Mouse (Mus musculus) embryonic facial prominence, embryonic 11.5 days (tissue): ENCODE data around the gene Tpmt. TPM values are rescaled to one million over a fixed set of nuclear protein-coding genes. Genes with fewer than 3 reads are reported as not detected.

Source experiments
- ATAC-seq: fragments of 200-750 bp; cut with Nextera tagmentation; replicated peaks from 2 replicates; pipeline ENCODE4 v1.8.0; 2017; ENCODE audit warnings: low read depth; ENCODE audit not compliant: insufficient number of reproducible peaks, low FRiP score, low TSS enrichment
- DNase-seq: peaks from one replicate; pipeline ENCODE4 v3.0.0-alpha.2; 2015; ENCODE audit warnings: low spot score
- H3K27ac ChIP-seq: fragments of 300-500 bp; sonication (generic); replicated peaks from 2 replicates; pipeline ENCODE4 v1.5.1; 2014; ENCODE audit warnings: mild to moderate bottlenecking, low read depth, low read length, control low read depth
- H3K27me3 ChIP-seq: fragments of 300-500 bp; sonication (generic); 2 replicates; pipeline ENCODE4 v1.6.1; 2014; ENCODE audit warnings: mild to moderate bottlenecking, low read length, moderate library complexity, mixed read lengths; ENCODE audit not compliant: control insufficient read depth, insufficient read depth
- H3K36me3 ChIP-seq: fragments of 300-500 bp; sonication (generic); replicated peaks from 2 replicates; pipeline ENCODE4 v1.6.1; 2014; ENCODE audit warnings: low read depth, mild to moderate bottlenecking, low read length, moderate library complexity, mixed read lengths; ENCODE audit not compliant: control insufficient read depth, insufficient read depth
- H3K4me1 ChIP-seq: fragments of 300-500 bp; sonication (generic); 2 replicates; pipeline ENCODE4 v1.6.1; 2014; ENCODE audit warnings: low read length, mixed read lengths; ENCODE audit not compliant: control insufficient read depth, insufficient read depth
- H3K4me2 ChIP-seq: fragments of 300-500 bp; sonication (generic); 2 replicates; pipeline ENCODE4 v1.6.1; 2014; ENCODE audit warnings: low read depth, mild to moderate bottlenecking, control low read depth, low read length, moderate library complexity
- H3K4me3 ChIP-seq: fragments of 300-500 bp; sonication (generic); 2 replicates; pipeline ENCODE4 v1.5.1; 2014; ENCODE audit warnings: low read depth, low read length, control low read depth
- H3K9ac ChIP-seq: fragments of 300-500 bp; sonication (generic); replicated peaks from 2 replicates; pipeline ENCODE4 v1.6.1; 2014; ENCODE audit warnings: mild to moderate bottlenecking, control low read depth, low read length
- H3K9me3 ChIP-seq: fragments of 300-500 bp; sonication (generic); replicated peaks from 2 replicates; pipeline ENCODE4 v1.6.1; 2016; ENCODE audit warnings: mild to moderate bottlenecking, low read length, inconsistent platforms, mixed read lengths; ENCODE audit not compliant: control insufficient read depth
- WGBS: fragments of 180-500 bp; shearing (Covaris S2); extraction: QIAGEN DNeasy Blood & Tissue Kit; methylation state at CpG from one replicate; pipeline ENCODE4 v1.1.7; 2014; 5-methylcytosine and 5-hydroxymethylcytosine counted together
- polyA plus RNA-seq: library from polyadenylated mRNA; unstranded; fragments of >200 nt; fragmentation: Nextera tagmentation; extraction: Ambion mirVana; gene quantifications from 2 replicates; pipeline ENCODE4 v1.2.1, GENCODE M21; 2014

The Tpmt gene
- polyA plus RNA-seq, 1 experiment from 2014 or later: 32.2 TPM

DNA sequence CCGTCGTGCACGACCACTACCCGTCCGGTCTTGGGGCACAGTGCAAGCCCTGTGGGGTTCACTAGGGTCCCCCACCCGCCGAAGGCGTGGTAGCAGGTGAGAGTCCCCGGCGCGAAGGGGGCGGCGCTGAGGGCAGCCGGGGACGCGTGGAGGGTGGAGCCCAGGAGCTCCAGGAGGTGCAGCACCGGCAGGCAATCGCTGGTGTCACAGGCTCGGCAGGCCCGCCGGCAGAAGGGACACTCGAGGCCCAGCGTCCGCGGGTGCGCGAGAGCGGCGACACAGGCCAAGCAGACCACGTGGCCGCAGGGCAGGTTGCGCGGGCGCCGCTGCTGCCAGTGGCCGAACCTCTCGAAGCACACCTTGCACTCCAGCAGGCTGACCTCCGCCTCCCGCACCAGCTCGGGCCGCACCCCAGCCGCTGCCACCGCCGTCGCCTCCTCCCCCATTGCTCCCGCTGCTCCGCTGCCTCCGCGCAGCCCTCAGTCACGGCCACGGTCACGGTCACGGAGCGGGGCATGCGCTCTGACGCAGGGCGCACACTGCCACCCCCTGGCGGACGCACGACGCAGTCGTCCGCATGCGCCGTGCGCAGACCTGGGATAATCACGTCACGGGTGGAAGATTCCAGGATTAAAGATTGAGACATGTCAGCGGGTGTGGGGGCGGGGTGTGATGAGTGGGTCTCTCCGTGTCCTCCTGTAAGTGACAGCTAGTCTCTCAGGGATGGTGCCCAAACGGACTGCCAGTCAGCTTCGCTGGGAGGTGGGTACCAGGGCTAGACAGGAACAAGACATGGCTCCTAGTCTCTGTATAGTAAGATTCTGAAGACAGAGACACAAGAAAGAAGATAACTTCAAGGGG is 30.0 kb downstream of the Tpmt start, which contains the start of gene Nhlrc1:
TSS of gene Nhlrc1 (minus strand) at position 517 of the 861 bp plus-strand sequence.
- peak; percentile 71 for ATAC-seq
- 4% methylated on average over 67 of the region's 73 CpGs for WGBS
- peaks cover 3% of the 10 kb centered on the region; the same call in 1 of the 2 replicates for H3K27me3 ChIP-seq
- H3K4me1 ChIP-seq: peaks cover 2% of the 10 kb centered on the region
- peak within 1 kb of the TSS; percentile 99 for H3K4me2 ChIP-seq
- H3K4me3 ChIP-seq: peak within 1 kb of the TSS; percentile 61
- peak; percentile 78 for DNase-seq
- H3K27ac ChIP-seq: no peak within 1 kb of the TSS
- peak within 1 kb of the TSS; percentile 64 for H3K9ac ChIP-seq
- peaks cover 2% of the 10 kb centered on the region; the same call in 1 of the 2 replicates for H3K9me3 ChIP-seq
- H3K36me3 ChIP-seq: no peaks in the 10 kb centered on the region

DNA sequence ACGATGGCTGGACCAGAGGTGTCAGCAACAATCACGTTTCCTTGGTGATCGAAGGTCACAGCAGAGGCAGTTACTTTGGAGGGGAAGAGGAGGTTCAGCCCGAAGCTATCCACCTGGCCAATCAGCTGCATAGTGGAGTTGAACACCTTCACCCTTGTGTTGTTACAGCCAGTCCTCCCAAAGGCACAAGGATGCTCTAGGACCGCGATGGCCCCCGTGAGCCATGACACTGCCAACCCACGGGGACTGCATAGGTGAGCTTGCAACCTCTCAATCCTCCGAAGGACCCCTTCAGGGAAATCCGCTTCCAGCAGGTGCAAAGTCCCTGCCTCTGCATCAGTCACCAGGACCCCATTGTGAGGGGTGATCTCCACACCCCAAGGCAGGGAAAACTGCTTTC is 30.8 kb downstream of the Tpmt start:
- DNase-seq (no peak), ATAC-seq (no peak)
- Histone ChIP-seq H3K9me3 (peaks cover 2% of the 10 kb centered on the region; the same call in 1 of the 2 replicates), H3K4me2 (peak overlapping the region; percentile 99), H3K4me3 (peak overlapping the region; percentile 61), H3K27ac (no peak overlapping the region), H3K27me3 (peaks cover 3% of the 10 kb centered on the region; the same call in 1 of the 2 replicates), H3K36me3 (no peaks in the 10 kb centered on the region), H3K4me1 (peaks cover 2% of the 10 kb centered on the region), H3K9ac (no peak overlapping the region)
- 64% methylated on average over 10 of the region's 10 CpGs for WGBS

DNA sequence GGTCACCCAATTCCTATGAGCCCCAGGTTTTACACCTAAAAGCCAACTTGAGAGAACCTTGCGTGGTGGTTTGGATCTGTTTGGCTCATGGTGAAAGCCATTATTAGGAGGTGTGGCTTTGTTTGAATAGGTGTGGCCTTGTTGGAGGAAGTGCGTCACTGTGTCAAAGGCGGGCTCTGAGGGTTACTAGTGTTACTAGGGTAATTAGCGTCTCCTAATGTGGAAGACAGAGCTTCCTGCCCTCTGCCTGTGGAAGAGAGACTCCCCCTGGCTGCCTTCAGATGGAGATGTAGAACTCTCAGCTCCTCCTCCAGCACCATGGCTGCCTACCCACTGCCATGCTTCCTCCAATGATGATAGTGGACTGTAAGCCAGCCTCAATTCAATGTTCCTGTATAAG is 42.9 kb downstream of the Tpmt start:
- H3K9me3 ChIP-seq: no peaks in the 10 kb centered on the region
- no peak overlapping the region for H3K27ac ChIP-seq
- WGBS: 92% methylated on average over 4 of the region's 4 CpGs
- H3K27me3 ChIP-seq: no peaks in the 10 kb centered on the region
- DNase-seq (no peak), ATAC-seq (no peak)
- H3K4me3 ChIP-seq: no peak overlapping the region
- no peak overlapping the region for H3K9ac ChIP-seq
- H3K36me3 ChIP-seq: no peaks in the 10 kb centered on the region
- no peaks in the 10 kb centered on the region for H3K4me1 ChIP-seq
- no peak overlapping the region for H3K4me2 ChIP-seq

DNA sequence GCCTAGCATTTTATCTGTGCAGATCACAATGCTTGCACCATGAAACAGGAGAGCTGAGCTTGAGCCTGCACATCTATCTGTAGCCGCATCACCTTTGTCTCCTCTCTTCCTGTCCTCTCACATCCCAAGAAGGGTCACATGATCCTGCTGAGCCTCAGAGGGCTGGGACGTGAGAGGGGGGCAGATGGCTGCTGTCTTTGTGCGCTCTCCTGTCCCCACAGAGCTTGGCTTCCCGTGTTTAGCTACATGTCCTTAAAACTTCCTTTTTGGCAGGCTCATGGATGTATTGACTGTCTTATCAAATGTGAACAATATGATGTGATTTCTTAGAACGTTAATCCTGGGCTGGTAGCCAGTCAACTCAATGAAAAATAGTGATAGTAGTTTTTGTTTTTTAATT is 45.0 kb downstream of the Tpmt start:
- Histone ChIP-seq H3K36me3 (no peaks in the 10 kb centered on the region), H3K9me3 (no peaks in the 10 kb centered on the region), H3K27me3 (no peaks in the 10 kb centered on the region), H3K4me3 (no peak overlapping the region), H3K4me2 (no peak overlapping the region), H3K9ac (no peak overlapping the region), H3K4me1 (no peaks in the 10 kb centered on the region), H3K27ac (no peak overlapping the region)
- 58% methylated on average over 5 of the region's 5 CpGs for whole genome bisulfite sequencing
- DNase-seq: no peak
- no peak for ATAC-seq

DNA sequence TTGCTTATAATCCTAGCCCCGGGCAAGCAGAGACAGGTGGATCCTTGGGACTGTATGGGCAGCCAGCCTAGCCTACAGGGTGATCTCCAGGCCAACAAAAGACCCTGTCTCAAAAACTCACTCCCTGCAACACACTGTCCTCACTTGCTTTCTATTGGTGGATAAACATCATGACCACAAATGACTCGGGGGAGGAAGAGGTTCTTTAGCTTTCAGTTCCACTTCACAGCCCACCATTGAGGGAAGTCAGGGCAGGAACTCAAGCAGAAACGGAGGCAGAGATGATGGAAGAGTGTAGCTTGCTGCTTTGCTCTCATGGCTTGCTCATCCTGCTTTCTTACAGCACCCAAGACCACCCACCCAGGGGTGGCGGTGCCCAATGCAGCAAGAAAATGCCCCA is 47.2 kb downstream of the Tpmt start:
- no peaks in the 10 kb centered on the region for H3K9me3 ChIP-seq
- H3K4me1 ChIP-seq: no peaks in the 10 kb centered on the region
- ATAC-seq (no peak), DNase-seq (no peak)
- H3K9ac ChIP-seq: no peak overlapping the region
- H3K27me3 ChIP-seq: no peaks in the 10 kb centered on the region
- H3K4me2 ChIP-seq: no peak overlapping the region
- no peaks in the 10 kb centered on the region for H3K36me3 ChIP-seq
- no peak overlapping the region for H3K27ac ChIP-seq
- WGBS: 71% methylated on average over 4 of the region's 4 CpGs
- H3K4me3 ChIP-seq: no peak overlapping the region

DNA sequence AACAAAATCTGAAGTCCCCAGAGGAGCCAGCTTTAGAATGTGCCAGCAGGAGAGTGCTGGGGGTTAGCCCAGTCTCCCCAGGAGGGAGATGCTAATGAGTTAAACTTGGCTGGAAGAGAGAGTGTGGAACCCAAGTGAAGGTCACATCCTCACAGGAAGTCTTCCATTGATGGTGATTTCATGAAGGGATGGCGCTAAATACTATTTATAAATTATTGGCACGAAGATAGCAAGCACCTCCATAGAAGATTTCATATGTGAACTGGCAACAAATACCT is 51.3 kb downstream of the Tpmt start:
- Histone ChIP-seq H3K36me3 (no peaks in the 10 kb centered on the region), H3K4me1 (no peaks in the 10 kb centered on the region), H3K9me3 (no peaks in the 10 kb centered on the region), H3K27me3 (no peaks in the 10 kb centered on the region), H3K9ac (no peak overlapping the region), H3K27ac (no peak overlapping the region), H3K4me2 (no peak overlapping the region), H3K4me3 (no peak overlapping the region)
- ATAC-seq (no peak), DNase-seq (no peak)
- 80% methylated on average over 2 of the region's 2 CpGs for WGBS

DNA sequence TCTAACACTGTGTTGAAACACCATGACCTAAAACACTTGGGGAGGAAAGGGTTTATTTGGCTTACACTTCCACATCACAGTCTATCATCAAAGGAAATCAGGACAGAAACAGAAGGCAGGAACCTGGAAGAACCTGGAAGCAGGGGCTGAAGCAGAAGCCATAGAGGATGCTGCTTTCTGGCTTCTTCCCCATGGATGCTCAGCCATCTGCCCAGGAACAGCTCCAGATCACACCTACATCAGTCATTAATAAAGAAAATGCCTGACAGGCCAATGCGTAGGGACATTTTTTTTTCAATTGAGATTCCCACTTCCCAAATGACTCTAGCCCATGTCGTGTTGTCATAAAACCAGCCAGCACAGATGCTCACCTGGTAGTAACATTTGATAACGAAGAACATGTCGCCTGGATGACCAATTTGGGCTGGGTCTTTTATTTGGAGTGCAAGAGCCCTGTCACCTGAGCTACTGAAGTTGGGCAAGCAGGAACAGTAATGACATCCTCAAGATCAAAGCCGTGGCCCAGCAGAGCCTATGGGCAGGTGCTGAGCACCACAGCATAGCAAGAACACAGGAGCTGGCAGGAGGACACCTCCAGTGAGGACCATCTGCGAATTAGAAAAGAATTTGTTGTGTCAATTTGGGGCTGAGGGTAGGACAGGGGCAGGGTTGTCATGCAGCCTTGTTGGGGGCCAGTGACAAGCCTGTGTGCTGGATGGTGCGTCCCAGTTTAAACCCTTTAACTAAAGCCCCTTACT is 51.8 kb downstream of the Tpmt start:
- H3K9ac ChIP-seq: no peak overlapping the region
- 78% methylated on average over 7 of the region's 7 CpGs for WGBS
- H3K36me3 ChIP-seq: no peaks in the 10 kb centered on the region
- no peaks in the 10 kb centered on the region for H3K27me3 ChIP-seq
- H3K27ac ChIP-seq: no peak overlapping the region
- ATAC-seq (no peak), DNase-seq (no peak)
- H3K9me3 ChIP-seq: no peaks in the 10 kb centered on the region
- no peaks in the 10 kb centered on the region for H3K4me1 ChIP-seq
- H3K4me2 ChIP-seq: no peak overlapping the region
- H3K4me3 ChIP-seq: no peak overlapping the region

DNA sequence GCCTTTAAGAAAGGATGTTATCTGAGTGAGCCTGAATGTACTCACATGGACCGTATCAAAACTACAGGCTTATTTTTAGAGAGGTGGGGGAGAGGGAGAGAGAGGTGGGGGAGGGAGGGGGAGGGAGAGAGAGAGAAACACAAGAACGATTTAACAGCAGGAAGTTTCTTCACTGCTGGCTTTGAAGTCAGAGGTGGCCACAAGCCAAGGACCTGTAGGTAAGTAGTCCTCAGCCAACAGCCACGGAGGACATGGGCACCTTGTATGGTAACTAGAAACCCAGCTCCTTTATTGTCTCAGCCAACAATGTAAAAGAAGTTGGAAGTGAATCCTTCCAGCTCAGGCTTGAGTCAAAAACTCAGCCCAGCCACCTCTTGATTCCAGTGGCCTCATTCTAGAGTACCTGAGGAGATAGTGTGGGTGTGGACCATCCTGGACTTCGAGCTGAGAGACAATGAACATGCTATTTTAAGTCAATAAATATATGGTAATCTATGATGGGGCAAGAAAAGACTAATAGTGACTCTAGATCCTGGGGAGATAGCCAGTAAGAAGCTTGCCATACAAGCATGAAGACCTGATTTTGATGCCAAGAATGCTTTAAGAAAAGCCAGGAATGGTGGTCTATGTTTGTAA is 54.0 kb downstream of the Tpmt start:
- ATAC-seq (no peak), DNase-seq (no peak)
- Histone ChIP-seq H3K9ac (no peak overlapping the region), H3K4me3 (no peak overlapping the region), H3K4me1 (no peaks in the 10 kb centered on the region), H3K36me3 (no peaks in the 10 kb centered on the region), H3K27ac (no peak overlapping the region), H3K4me2 (no peak overlapping the region), H3K27me3 (no peaks in the 10 kb centered on the region), H3K9me3 (no peaks in the 10 kb centered on the region)
- 48% methylated on average over 4 of the region's 4 CpGs for WGBS
